Mouse (Mus musculus) lung, adult 2 months (tissue): Measurements from ENCODE around the gene Alg11.

Experiments
- CTCF ChIP-seq: fragments of 200-500 bp; IDR thresholded peaks from 2 replicates; pipeline ENCODE4 v1.5.1; 2011; ENCODE audit warnings: mild to moderate bottlenecking, low read length, control low read depth; ENCODE audit not compliant: insufficient read depth
- POLR2A ChIP-seq: fragments of 200-500 bp; IDR thresholded peaks from 2 replicates; pipeline ENCODE4 v1.6.1; 2011; ENCODE audit warnings: low read depth, mild to moderate bottlenecking, control low read depth, low read length, borderline replicate concordance; ENCODE audit errors: extremely low read depth

GRCm38 (mm10) chr8:22043706-22044105 lies 16.8 kb upstream of the Alg11 start:
- TF ChIP-seq CTCF (no peak), POLR2A (no peak)
